Comparison of ENCODE assay signal across 9 mouse cellular contexts in genomic region chr4:150173281-150173680, GRCm38 (mm10). TPM values are rescaled to one million over a fixed set of nuclear protein-coding genes. Genes with fewer than 3 reads are reported as not detected.
DNase-seq lines count a peak whose midpoint lies in the region; ATAC-seq and TF ChIP-seq lines count a peak whose summit lies in the region.
"Had no signal": no experiment of that assay in that cellular context is flagged by ENCODE, and none has a peak within 500 bp of the region (broad histone marks: within the 10 kb centered on the region; RNA-seq: fewer than 3 reads in every experiment).

No protein-coding gene starts in this region.

- no peak overlapping the region for H3K27ac ChIP-seq in MEL (ENCODE audit: control insufficient read depth, low read depth, low read length)
- H3K27ac ChIP-seq in kidney, postnatal 0 days: no peak overlapping the region

- intact Hi-C loops in heart, postnatal 10 days (cut with DNase I): loop anchor here (2.0 kb wide), 1 partner anchor 46 kb away; no protein-coding TSS in a partner anchor

- WGBS in kidney, postnatal 0 days: 62% methylated on average over 10 of the region's 10 CpGs

- ATAC-seq in kidney, postnatal 0 days (replicated peaks; ENCODE audit: low FRiP score, low read depth): no peak; the same call in 1 of the 2 replicates
- ATAC-seq in megakaryocyte progenitor cell, adult 5-6 weeks (replicated peaks; ENCODE audit: poor library complexity): peak; percentile 76

- peak; percentile 40 to 67 for DNase-seq in heart, postnatal 10 days
- DNase-seq in heart, adult 11 months: no peak
- DNase-seq in 416B (ENCODE audit: low read depth) (peak; percentile 63), MEL (ENCODE audit: low read depth, low spot score) (peak; percentile 73)
- DNase-seq in cerebellum, postnatal 14 days: peak; percentile 74 to 76
- DNase-seq in kidney, postnatal 0 days (ENCODE audit: low spot score): peak; percentile 57
- DNase-seq in thymus, postnatal 14 days: peak; percentile 33

- no peak for TF ChIP-seq EP300 in MEL (IDR thresholded peaks at IDR 0.05; ENCODE audit: low read depth in 1 of 2, low read length in 2 of 2)

- H3K36me3 ChIP-seq in MEL (ENCODE audit: control insufficient read depth in 1 of 2, insufficient read depth in 2 of 2, low read length in 2 of 2): peaks cover 0 to 14% of the 10 kb centered on the region in 2 experiments; a peak in 2 of 4 replicates
- no peaks in the 10 kb centered on the region for H3K36me3 ChIP-seq in kidney, postnatal 0 days (ENCODE audit: insufficient read depth, low read length)

- H3K4me3 ChIP-seq in MEL (ENCODE audit: control insufficient read depth in 1 of 2, insufficient read depth in 1 of 2, low read depth in 2 of 2, low read length in 2 of 2): no peak overlapping the region
- no peak overlapping the region for H3K4me3 ChIP-seq in kidney, postnatal 0 days (replicated peaks; ENCODE audit: low read depth, low read length)

- H3K9me3 ChIP-seq in MEL (replicated peaks; ENCODE audit: insufficient read depth, low read length): no peaks in the 10 kb centered on the region
- no peaks in the 10 kb centered on the region for H3K9me3 ChIP-seq in kidney, postnatal 0 days (replicated peaks; ENCODE audit: low read length)

- H3K4me1 ChIP-seq in MEL (ENCODE audit: control insufficient read depth in 1 of 2, insufficient read depth in 2 of 2, low read length in 2 of 2): peaks cover 6 to 20% of the 10 kb centered on the region in 2 experiments; a peak in 3 of 4 replicates
- H3K4me1 ChIP-seq in kidney, postnatal 0 days (replicated peaks; ENCODE audit: insufficient read depth, low read length): no peaks in the 10 kb centered on the region

- H3K4me2 ChIP-seq in kidney, postnatal 0 days (ENCODE audit: low read length): no peak overlapping the region

- H3K27me3 ChIP-seq in MEL (ENCODE audit: control insufficient read depth in 1 of 2, insufficient read depth in 2 of 2, low read length in 2 of 2): no peaks in the 10 kb centered on the region; a peak in 1 of 4 replicates
- no peaks in the 10 kb centered on the region for H3K27me3 ChIP-seq in kidney, postnatal 0 days (ENCODE audit: insufficient read depth, low read length)

- TF ChIP-seq RAD21 in MEL (IDR thresholded peaks at IDR 0.05; ENCODE audit: low read depth, low read length): peak; percentile 50

- H3K79me2 ChIP-seq in MEL (ENCODE audit: control insufficient read depth, insufficient read depth, low read length, poor library complexity): no peaks in the 10 kb centered on the region

- no peak for TF ChIP-seq POLR2A in MEL (IDR thresholded peaks at IDR 0.05; ENCODE audit: control insufficient read depth in 1 of 2, insufficient read depth in 1 of 2, low read depth in 1 of 2, low read length in 2 of 2, poor library complexity in 1 of 2)

- peak; percentile 39 to 73 (median 56) for TF ChIP-seq CTCF in MEL (IDR thresholded peaks at IDR 0.05 in 2 of 3, conservative IDR thresholded peaks at IDR 0.05 in 1 of 3; ENCODE audit: control insufficient read depth in 1 of 3, insufficient read depth in 1 of 3, low read depth in 2 of 3, low read length in 3 of 3, poor library complexity in 1 of 3, severe bottlenecking in 1 of 3)
- peak; percentile 72 for TF ChIP-seq CTCF in kidney, postnatal 0 days (IDR thresholded peaks at IDR 0.05; ENCODE audit: low read depth)

- no peak overlapping the region for H3K9ac ChIP-seq in MEL (ENCODE audit: control insufficient read depth, low read depth, low read length, poor library complexity, severe bottlenecking)
- H3K9ac ChIP-seq in kidney, postnatal 0 days (ENCODE audit: low read depth, low read length): no peak overlapping the region

TF ChIP-seq in MEL, 35 proteins besides CTCF, POLR2A, EP300 and RAD21:
- TF ChIP-seq NRF1 (IDR thresholded peaks at IDR 0.05; ENCODE audit: insufficient read depth, low read depth, low read length, poor library complexity, severe bottlenecking) (no peak), SMC3 (IDR thresholded peaks at IDR 0.05; ENCODE audit: low read depth, low read length) (peak; percentile 73), GATA1 (IDR thresholded peaks at IDR 0.05; ENCODE audit: low read depth, low read length) (no peak)

RNA-seq across cellular contexts. Expression of gene Slc2a7, which starts 24.5 kb away (rescaled TPM):
- total RNA-seq in heart, postnatal 10 days (2021): not detected
- not detected in 2 replicates for total RNA-seq in MEL (2012; rRNA removed)
- under 1 TPM in 1 of 2 experiments, not detected in 1; 0.06 TPM for polyA plus RNA-seq in MEL (2012; ENCODE audit: insufficient read depth in 1 of 2, insufficient read length in 2 of 2, low read depth in 1 of 2, low replicate concordance in 2 of 2, missing spikeins in 1 of 2)
- not detected in 2 replicates for polyA plus RNA-seq in kidney, postnatal 0 days (2015; fragmentation: Nextera tagmentation; extraction: Ambion mirVana)
- total RNA-seq in megakaryocyte progenitor cell, adult 5-6 weeks (2015): 0.25 TPM in 1 of 2 replicates, not detected in the other
- total RNA-seq in megakaryocyte progenitor cell, adult 5-6 weeks (2017): not detected in 2 replicates

RNA-seq across cellular contexts. Expression of gene Car6, which starts 27.9 kb away (rescaled TPM):
- total RNA-seq in heart, postnatal 10 days (2021): not detected
- total RNA-seq in MEL (2012; rRNA removed): not detected in 2 replicates
- under 1 TPM in 1 of 2 experiments, not detected in 1; 0.19 TPM for polyA plus RNA-seq in MEL (2012; ENCODE audit: insufficient read depth in 1 of 2, insufficient read length in 2 of 2, low read depth in 1 of 2, low replicate concordance in 2 of 2, missing spikeins in 1 of 2)
- not detected in 2 replicates for polyA plus RNA-seq in kidney, postnatal 0 days (2015; fragmentation: Nextera tagmentation; extraction: Ambion mirVana)
- total RNA-seq in megakaryocyte progenitor cell, adult 5-6 weeks (2015): 1.2 TPM in 1 of 2 replicates, not detected in the other
- 0.79 TPM in 1 of 2 replicates, not detected in the other for total RNA-seq in megakaryocyte progenitor cell, adult 5-6 weeks (2017)
- total RNA-seq: left cerebral cortex, postnatal 14 days had no signal

RNA-seq across cellular contexts. Expression of gene Slc2a5, which starts 54.2 kb away (rescaled TPM):
- under 1 TPM in 1 of 2 experiments, not detected in 1; 0.25 TPM for total RNA-seq in heart, postnatal 10 days (2021)
- total RNA-seq in MEL (2012; rRNA removed): 0.58 and 0.65 TPM in 2 replicates
- polyA plus RNA-seq in MEL (2012; ENCODE audit: insufficient read depth in 1 of 2, insufficient read length in 2 of 2, low read depth in 1 of 2, low replicate concordance in 2 of 2, missing spikeins in 1 of 2): 1 to 10 TPM in 1 of 2 experiments, not detected in 1; 4.9 TPM
- 8.1 and 9.3 TPM in 2 replicates for polyA plus RNA-seq in kidney, postnatal 0 days (2015; fragmentation: Nextera tagmentation; extraction: Ambion mirVana)
- not detected in 2 replicates for total RNA-seq in megakaryocyte progenitor cell, adult 5-6 weeks (2015)
- total RNA-seq in megakaryocyte progenitor cell, adult 5-6 weeks (2017): not detected in 2 replicates
